Mouse (Mus musculus): Measurements from ENCODE around the gene Lsm2.

Lsm2 gene

DNA sequence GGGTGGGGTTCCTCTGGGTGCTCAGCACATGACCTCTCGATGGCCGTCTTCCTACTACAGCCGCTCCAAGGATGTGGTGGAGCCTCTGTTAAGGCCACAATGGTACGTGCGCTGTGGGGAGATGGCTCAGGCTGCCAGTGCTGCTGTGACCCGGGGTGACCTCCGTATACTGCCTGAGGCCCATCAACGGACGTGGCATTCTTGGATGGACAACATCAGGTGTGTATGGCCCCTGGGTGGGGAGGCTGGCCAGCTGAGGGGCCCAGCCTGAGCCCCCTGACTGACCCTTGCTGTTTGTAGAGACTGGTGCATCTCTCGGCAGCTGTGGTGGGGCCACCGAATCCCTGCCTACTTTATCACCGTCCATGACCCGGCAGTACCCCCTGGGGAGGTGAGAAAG, 30.8 kb downstream of the Lsm2 start:
- no peak for DNase-seq (ENCODE audit: low spot score)

DNA sequence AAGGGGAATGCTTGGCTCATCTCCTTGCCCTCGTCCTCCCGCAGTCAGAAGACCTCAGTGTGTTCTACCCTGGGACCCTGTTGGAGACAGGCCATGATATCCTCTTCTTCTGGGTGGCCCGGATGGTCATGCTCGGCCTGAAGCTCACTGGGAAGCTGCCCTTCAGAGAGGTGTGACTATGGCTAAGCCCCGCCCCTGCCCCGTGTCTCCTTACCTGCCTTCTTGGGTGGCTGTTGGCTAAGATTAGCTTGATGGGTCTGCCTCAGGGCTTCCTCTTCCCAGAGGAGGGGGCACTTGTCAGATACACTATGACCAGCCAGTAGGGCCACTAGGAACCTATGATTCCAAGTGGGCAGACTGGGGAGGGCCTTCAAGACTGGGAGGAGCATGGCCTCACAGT, 31.6 kb downstream of the Lsm2 start:
- DNase-seq (ENCODE audit: low spot score) = no peak

DNA sequence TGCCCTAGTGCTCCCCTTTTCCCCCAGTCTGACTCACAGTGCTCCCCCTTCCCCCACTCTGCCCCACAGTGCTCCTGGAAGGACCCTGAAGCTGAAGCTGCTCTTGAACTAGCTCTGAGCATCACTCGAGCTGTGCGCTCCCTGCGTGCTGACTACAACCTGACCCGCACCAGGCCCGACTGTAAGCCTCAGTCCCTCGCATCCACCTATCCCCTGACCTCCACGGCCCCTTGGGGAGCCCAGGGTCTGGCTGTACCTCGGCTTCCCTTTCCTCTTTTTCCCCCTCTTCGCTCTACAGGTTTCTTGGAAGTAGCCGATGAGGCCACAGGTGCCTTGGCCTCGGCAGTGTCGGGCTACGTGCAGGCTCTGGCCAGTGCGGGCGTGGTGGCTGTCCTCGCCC, 33.6 kb downstream of the Lsm2 start:
- no peak for DNase-seq (ENCODE audit: low spot score)

DNA sequence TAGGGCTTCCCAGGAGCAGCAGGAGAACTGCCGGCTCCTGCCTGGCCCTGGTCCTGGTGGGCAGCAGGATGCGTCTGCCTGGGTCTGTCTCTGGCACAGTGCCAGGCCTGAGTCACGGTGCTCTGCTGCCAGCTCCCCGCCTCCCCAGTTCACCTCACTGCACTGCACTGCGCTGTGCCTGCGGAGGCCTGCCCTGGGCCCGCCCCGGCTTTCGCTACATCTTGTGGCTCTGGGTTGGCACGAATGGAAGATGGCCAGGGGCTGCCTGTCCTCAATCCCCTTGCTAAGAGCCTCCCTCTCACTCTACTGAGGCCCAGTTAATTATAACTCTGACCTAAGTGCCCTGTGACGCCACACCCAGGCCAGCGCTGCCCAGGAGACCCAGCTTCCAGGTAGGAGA, 34.7 kb downstream of the Lsm2 start, which contains the start of gene Vwa7:
Gene Vwa7 (plus strand): TSS at position 204 of the 400 bp plus-strand sequence.
- no peak for DNase-seq (ENCODE audit: low spot score)

DNA sequence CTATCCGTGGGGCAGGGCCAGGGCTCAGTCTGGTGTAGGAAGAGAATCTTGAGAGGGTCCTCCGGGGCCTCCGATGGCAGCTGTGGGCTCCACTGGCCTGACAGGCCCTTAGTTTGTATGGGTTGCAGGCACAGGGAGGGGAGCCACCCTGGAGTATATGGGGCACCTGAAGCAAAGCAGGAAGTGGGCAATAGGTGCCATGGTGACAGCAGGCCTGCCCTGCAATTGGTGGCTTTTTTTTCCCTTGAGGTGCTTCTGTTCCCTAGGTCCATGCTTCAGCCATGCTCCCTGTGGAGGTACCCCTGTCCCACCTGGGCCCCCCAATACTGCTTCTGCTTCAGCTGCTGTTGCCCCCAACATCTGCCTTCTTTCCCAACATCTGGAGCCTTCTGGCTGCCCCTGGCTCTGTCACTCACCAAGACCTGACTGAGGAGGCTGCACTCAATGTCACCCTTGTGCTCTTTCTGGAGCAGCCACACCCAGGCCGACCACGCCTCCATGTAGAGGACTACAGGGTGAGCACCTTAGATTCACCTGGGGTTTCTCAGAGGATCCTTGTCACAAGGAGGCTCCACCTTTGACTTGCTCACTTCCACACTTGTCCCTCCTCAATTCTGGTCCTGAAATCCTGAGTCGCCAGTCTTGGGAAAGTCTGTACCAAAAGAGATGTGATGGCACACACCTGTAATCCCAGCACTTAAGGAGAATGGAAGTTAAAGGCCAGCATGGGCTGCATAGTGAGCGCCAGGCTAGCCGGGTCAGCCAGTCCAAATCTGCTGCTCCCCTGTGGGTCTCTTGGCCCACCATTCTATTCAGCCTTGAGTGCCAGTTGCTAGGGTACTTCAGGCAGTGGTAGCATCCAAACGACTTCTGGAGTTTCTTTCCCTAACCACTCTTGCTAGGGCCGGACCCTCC, 35.4 kb downstream of the Lsm2 start:
- DNase-seq (ENCODE audit: low spot score) = no peak

DNA sequence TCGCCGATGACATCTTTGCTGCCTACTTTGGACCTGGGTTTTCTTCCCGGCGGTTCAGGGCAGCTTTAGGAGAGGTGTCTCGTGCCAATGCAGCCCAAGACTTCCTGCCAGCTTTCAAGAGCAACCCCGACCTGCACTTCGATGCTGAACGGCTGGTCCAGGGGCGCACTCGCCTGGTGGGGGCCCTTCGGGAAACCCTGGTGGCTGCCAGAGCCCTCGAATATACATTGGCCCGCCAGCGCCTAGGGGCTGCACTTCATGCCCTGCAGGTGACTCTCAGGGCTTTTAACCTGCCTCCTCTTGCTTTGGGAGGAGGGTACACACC, 36.0 kb downstream of the Lsm2 start:
- no peak for DNase-seq (ENCODE audit: low spot score)

DNA sequence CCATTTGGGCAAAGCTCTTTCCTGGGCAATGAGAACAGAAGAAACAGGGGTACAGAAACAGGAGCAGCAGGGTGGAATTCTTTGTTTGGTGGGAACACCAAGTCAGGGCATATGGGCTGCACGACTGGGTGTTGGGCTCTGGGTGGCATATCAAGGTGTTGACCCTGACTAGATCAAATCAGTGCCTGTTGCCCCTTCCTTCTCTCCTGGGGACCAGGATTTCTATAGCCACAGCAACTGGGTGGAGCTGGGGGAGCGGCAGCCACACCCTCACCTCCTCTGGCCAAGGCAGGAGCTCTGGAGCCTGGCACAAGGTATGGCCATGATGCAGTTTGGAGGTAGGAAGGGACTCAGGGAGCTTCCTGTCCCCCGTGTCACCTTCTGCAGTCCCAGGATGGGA, 36.5 kb downstream of the Lsm2 start:
- DNase-seq (ENCODE audit: low spot score) = no peak

DNA sequence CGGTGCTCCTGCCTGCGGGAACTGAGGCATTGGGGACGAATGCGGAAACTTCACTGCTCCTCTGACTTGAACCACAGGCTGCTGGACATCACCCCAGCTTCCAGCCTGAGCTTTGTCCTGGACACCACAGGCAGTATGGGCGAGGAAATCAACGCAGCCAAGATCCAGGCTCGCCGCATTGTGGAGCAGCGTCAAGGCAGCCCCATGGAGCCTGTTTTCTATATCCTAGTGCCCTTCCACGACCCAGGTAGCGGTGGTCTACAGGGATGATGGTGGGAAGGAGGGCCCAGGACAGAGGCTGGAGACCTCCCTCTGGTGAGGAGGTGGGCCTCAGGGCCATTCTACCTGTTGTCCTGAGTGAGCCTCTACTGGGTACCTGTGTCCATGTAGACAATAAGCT, 38.2 kb downstream of the Lsm2 start:
- no peak for DNase-seq (ENCODE audit: low spot score)

DNA sequence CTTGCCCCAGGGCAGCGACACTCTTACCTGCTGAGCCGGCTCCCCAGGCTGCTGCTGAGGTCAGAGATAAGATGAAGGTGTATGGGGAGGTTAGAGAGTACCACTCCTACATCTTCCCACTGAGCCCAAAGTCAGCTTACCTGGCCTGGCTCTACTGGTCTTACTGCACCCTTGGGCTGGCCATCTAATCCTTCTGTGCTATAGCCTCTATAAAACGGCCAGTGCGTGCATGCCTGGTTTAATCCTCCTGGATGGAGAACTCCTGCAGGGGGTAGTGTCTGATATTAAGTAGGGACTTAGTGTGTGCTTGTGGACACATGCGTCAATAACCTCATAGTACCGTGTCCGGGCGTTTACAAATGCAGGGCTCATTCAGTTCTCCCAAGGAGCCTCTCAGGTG, 38.9 kb downstream of the Lsm2 start:
- DNase-seq (ENCODE audit: low spot score) = no peak

DNA sequence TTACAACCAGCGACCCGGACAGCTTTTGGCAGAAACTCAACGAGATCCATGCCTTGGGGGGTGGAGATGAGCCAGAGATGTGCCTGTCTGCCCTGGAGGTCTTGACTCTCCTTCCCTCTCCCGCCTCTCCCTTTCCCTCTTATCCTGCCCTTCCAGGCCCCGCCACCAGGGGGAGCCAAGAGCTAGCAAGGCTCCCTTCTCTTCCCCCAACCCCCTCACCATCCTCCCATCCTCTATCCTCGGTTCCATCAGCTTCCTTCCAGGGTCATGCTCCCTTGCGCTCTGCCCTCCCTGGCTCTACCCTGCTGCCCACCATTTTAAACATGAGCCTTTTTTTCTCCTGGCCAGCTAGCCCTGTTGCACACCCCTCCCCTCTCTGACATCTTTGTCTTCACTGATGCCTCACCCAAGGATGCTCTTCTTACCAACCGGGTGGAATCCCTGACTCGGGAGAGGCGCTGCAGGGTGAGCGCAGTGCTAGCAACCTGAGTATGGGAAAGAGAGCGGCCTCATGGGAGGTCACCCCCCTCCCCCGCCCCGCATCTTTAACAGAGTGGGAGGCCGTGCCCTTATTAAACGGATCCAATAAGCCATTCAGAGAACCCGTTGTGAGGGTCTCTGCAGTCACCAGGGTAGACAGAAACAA, 39.6 kb downstream of the Lsm2 start:
- peak; percentile 75 for DNase-seq (ENCODE audit: low spot score)

DNA sequence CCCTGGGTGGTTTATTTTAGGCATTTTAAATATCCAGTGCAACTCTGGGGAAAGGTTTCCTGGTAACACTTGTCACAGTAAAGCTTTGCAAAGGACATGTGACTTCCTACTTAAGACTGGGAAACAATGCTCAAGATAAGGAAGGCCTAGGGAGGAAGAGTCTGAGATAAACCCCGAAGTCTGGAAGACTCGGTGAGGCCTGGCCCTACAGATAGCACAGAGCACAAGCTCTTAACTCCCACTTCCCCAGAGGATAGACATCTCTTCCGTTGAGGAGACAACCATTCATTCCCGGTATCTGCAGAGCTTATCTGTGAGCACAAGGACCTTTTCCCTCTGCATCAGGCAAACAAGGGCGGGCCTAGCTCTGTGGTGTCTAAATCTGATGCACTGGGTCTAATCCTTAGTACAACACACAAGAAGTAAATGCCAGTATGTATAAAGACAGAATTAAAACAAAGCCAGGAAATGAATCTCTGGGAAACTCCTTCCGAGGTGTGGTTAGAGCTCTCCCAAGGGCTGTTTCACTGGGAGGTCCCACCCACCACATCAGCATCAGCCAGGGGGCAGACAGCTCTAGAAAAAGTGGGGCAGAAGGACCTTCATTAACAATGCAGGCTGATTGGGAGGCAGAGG, 40.3 kb downstream of the Lsm2 start:
- no peak for DNase-seq (ENCODE audit: low spot score)

DNA sequence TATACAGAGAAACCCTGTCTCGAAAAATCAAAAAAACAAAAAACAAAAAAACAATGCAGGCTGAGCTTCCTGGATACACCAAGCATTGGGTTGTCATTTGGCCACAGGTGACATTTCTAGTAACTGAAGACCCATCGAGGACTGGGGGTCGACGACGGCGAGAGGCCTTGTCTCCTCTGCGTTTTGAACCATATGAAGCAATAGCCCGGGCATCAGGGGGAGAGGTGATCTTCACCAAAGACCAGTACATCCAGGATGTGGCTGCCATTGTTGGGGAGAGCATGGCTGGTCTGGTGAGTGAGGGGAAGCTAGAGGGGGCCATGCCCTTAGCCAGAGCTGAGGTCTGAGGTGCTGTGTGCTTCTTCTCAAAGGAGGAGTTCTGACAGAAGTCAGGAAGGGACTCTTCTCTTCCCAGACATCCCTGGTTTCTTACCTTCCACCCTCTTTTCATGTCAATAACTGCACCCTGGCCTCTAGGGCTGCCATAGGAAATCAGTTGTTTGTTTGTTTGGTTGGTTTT, 40.9 kb downstream of the Lsm2 start:
- DNase-seq (ENCODE audit: low spot score) = no peak

DNA sequence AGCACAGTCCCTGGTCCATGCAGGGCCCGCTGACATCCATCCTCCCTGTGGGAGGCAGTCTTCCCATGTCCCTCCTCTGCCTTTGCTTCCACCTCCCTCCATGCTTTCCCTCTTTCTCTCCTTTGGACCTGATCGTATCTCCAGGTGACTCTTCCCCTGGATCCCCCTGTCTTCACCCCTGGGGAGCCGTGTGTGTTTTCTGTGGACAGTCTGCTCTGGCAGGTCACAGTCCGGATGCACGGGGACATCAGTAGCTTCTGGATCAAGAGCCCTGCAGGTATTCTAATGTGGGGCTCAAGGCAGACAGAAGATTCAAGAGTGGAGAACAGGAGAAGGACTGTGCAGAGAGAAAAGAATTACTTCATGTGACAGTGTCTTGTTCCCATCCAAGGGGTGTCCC, 41.6 kb downstream of the Lsm2 start:
- DNase-seq (ENCODE audit: low spot score) = no peak

DNA sequence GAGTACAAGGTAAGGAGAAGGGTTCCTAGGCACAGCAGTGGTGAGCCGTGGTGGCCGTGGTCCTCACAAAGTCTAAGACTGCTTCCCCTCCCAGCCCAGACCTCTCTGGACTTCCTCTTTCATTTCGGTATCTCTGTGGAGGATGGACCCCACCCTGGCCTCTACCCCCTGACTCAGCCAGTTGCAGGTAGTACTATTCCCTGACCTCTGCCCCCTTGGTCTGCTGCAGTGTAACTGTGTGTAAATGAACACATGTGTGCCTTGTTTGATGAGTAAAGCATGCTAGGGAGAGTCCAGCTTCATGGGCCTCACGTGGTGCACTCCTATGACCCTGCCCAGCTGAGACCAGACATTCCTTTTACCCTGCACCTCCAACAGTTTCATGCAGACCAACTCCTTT, 42.1 kb downstream of the Lsm2 start:
- DNase-seq (ENCODE audit: low spot score) = no peak

DNA sequence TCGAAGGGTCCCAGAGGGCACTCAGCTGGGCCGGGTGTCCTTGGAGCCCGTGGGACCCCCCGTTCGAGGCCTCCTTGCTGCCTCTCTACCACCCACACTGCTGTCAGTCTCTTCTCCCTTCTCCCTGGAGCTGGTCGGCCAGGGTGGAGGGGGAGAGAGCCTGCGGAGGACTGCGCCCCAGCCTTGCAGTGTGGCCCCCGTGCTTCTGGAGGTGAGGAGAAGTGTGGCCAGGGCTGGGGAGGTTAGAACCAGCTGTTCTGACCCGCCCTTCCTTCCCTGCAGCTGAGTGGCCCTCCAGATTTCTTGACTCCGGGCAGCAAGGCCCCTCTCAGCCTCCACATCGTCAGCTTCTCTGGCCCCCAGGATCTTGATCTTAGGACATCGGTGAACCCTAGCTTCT, 42.6 kb downstream of the Lsm2 start:
- DNase-seq (ENCODE audit: low spot score) = no peak

DNA sequence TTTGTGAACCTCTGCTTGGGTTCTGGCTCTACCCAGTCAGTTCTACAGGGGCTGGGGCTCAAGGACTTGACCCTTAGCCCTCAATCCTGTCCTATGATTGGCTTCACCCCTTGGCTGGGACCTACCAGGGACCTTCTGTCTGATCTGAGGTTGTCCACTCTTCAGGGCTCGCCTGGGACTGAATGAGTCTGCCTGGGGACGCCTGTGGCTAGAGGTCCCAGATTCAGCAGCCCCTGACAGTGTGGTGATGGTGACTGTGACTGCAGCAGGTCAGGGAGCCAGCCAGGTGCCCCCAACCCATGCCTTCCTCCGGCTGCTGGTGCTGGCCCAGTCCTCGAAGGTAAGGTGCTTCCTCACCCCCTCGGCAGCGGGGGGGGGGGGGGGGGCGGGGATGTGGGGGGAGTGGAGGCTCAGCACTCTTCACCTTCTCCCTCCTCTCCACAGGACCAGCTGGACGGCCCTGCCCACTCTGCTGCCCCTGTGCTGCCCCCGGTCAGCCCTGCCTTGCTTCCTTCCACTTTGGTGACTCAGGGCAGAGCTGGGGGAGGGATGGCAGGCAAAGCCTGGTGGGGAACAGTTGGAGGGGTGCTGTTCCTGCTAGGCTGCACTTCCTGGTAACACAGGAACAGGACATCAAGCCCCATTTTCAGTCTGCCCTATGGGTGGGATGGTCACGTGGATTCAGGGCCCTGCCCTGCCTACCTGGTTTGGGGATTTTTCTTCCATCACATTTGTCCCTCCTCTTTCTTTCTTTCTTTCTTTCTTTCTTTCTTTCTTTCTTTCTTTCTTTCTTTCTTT, 43.2 kb downstream of the Lsm2 start:
- DNase-seq (ENCODE audit: low spot score) = no peak

DNA sequence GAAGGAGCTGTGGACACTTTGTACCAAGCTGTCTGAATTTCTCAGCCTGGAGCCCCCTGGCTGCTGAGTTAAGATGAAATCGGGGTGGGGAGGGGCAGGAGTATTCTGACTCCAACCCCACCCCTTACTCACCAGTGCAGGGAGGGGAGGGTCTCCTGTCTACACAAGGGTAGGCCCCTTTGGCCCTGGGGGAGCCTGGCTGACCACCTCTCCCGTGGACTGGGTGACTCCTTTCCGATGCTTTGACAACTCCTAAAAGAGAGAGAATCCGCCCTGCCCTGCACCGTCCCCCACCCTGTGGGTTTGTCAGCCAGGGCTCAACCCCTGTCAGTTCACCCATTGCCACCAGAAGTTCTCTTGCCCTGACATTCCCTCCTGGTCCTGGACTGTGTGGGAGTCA, 44.5 kb downstream of the Lsm2 start:
- DNase-seq (ENCODE audit: low spot score) = no peak

DNA sequence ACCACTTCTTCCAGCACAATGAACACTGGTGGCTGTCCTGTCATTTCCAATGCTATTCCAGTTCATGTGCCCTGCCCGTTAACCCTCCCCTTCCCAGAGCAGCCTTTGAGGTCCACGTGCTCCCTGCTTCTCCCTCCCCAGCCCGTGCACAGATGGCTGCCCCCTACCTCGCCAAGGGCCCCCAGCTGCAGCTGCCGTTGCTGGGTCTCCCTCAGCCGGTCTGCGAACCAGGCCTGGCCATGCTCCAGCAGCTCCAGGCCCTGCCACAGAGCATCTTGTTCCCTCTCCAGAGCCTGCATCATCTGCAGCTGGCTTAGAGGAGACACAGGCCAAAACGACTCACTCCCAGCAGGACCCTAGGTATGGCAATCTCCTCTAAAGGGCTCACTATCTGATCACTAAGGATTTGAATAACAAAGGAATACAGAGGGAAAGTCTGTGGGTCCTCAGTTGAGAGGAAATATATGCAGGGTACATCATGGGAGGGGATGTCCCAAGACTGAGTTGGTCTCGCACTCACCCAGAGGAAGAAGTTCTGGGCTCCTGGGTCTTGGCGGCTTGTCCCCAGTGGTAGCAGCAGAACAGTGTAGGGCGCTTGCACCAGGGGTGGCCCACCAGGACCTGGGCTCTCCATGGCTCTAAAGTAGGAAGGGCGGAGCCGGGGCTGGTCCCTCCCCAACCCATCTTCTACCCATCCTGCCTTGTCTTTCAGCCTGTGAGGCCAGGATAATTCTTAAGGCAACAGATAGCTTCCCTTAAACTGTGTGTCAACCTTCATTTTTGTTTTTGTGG, 45.8 kb downstream of the Lsm2 start, which contains the start of gene Sapcd1:
Gene Sapcd1 (minus strand): TSS at position 740 of the 792 bp plus-strand sequence.
- no peak for DNase-seq (ENCODE audit: low spot score)

DNA sequence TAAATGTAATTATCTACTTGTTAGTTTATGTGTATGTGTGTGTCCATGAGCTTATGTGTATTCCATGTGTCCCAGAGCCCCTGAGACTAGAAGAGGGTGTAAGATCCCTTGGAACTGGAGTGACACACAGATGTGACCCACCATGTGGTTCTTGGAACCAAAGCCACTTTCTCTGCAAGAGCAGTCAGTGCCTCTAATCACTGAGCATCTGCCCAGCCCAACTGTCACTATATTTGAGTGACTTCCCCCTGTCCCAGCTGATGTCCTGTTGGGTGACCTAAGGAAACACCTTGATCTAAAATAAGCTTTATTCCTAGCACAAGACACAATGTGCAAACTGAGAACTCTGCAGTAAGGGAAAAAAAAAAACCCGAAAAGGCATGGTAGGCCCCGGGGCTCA, 46.7 kb downstream of the Lsm2 start:
- DNase-seq (ENCODE audit: low spot score) = no peak

DNA sequence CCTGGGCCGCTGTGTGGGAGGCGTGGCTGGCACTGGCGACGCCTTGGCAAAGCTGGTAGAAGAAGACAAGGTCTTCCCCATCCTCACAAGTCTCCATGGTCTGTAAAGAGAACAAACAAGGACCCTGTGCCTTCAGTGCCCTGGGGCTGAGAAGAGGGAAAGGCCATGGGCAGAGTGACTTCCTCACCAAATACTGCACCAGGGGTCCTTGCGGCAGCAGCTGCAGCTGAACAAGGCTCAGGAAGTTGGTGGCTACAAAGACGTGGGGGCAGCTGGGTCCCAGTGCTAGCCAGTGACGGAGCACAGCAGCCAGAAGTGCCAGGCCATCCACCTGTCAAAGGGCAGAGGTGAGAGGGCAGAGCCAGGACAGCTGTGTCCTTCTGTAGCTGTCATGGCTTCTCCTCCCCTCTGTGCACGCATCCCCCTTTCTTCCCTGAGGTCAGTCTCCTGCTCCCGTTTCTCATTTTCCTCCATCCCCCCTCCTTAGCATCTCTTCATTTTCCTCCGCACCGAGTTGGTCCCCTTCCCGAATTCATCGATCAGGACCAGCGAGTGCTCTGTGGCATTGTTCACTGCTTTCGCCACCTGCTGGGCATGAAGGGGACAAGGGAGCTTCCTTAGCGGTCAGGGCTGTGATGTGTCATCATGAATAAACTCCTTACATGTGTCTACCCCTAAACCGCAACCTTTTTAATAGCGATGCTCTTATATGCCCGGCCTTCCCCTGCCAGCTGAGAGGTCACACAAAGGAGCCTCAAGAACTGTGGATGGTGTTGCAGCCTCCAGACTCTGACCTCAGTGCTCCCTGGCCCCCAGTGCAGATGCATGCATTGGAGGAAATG, 48.2 kb downstream of the Lsm2 start:
- DNase-seq (ENCODE audit: low spot score) = no peak
